Mouse (Mus musculus) gastrocnemius, adult 8-10 months (tissue): ENCODE measurements at regions not wholly inside any gene's neighbourhood (a gene's known extent, or its start where the extent isn't known, plus 50 kb on each side); places are given as distances from the start of the nearest gene placed in this dataset.

Experiments used
- DNase-seq, 2 experiments: peaks; one replicate each; pipeline ENCODE4 v3.0.0; 2022; ENCODE audit warnings: low spot score in 2 of 2

DNA sequence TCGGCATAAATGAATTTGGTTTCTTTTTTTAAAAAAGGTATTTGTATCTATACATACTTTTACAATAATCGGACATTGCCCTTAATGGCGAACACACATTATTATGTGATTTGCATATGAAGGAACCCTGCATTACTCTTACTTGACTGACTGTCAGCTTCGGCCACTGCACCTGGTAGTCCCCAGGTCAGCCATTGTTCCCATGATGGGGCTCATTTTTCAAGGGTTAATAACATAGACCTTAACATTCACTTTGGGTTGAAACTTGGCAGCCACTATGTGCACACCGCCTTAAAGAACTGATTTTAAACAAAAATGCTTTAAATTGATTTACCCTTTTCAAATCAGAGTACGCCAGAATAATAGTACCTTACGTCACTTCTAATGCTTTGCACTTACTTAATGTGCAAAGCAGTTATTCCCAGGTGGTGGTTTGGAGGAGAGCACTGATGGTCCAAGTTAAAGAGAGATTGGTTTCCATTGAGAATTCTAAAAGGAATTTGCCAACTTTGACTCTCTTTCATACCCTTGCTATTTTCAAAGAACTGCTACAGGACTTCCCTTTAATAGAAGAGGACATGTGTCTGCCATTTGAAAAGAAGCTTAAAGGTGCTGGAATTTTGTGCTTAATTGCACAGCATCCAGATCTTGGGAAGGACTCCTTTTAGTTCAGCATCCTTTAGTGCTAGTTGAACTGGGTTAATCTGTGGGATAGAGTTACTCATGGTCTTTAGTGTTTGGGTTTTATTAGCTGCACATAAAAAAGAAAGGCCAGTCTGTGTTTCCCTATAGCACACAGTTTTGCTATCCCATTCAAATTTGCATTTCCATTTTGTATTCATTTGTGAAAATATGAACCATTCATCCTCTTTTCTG, 95.0 kb upstream of the Pkn2 start:
- DNase-seq = no peak

DNA sequence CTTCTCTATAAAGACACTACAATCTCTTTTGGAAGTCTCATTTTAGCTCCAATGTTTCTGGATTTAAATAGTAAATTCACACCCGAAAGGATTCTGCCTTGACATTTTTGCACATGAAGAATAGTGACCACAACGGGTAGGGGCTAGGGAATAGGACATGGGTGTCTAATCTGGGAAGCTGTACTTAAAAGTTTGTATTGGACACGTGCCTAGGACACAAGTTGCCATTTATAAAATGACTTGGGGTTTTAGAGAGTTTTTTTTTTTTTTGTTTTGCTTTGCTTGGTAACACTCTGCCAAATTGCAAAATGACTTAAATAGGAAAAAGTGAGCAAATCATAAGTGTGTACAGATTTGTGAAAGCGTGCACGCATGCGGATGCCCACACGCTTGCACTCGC, 93.8 kb upstream of the Pkn2 start:
- no peak for DNase-seq

DNA sequence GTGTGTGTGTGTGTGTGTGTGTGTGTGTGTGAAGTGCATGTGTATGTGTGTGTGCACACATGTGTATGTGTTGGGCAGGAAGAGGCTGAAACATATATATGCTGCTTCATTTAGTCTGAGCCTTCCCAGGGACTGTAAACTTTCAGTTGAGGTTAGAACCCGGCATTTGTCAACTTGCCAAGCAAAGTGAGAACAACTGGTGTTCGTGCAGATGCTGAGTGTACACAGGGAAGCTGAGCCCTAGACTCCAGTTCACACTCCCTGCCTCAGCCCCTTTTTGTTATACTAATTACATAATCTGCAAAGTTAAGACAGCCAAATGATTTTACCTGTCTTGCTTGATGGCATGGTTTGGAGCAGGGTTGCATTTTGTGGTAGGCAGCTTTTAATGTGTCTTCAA, 87.7 kb upstream of the Pkn2 start:
- DNase-seq = no peak

DNA sequence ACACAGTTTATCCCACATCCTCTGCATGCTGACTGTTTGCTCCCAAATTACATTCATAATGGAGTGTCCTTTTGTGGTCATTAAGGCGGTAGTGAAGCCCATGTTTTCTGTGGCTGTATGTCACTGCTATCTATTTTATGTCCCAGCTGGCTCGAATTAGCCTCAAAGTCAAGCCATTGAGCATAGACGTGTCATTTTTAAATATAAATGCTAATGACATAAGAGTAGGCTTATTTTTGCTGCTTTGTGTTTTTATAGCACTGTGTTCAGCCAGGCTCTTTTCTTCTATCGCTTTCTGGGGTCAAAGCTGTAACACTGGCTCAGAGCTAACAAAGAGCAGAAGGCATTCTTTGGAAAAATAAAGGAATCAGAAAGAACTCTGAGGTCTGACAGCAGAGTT, 83.8 kb upstream of the Pkn2 start:
- DNase-seq = no peak

DNA sequence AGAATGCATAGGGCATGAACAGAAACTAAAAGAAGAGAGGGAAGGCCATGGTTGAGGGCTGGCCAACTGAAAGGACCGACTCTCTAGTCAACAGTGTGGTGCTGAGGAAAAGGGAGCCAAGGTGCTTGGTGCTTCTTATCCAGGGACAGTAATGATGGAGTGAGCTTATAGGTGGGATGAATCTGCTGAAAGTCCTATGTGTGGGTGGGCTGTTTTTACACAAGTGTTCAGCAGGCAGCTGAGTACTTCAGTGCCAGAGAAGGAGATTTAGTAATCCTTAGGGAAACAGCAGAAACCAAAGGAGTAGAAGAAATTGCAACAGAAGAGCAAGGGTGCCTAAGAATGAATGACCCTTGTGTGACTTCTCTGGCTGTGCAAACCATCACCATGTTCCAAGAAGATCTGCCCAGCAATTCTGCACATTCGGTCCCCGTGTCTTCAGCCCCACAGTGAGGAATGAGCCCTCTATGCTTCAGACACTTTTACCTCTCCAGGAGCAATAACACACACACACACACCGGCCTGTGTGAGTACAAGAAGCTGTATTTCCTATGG, 82.1 kb upstream of the Pkn2 start:
- DNase-seq = no peak

DNA sequence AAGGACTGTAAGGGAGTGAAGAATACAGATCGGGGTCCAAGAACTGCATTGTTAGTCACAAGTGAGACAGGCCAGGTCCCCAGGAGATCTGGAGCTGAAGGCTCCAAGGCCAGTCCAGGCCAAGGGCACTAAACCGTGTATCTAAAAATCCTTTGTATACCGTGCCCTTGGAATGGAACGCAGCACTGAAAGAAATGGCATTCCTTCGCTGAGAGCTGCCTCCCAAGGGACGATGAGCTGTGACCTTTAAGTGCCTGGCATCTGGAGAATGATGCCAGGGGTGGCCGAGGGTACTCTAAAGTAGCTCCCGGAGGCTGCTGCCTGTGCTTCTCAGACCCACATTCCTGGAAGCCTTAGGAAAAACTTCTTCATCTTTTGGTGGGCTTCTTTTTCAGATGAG, 76.0 kb upstream of the Pkn2 start:
- DNase-seq = no peak

DNA sequence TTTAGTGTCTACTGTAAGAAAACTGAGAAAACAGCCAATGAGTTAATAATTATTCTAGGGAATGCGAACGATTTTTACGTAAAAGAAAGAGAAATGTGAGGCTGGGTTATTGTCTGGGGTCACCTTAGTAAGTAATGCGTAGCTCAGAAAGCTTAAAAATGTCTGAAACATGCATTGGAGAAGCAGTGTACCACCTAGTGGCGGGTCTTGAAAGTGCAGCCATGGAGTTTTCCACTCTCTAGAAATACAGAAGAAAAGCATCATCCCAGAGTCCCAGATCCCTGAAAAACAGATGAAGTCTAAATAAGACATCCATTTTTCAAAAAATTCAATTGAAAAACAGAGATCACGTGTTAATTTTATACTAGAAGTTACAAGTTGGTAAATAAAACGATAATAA, 67.0 kb upstream of the Pkn2 start:
- DNase-seq = peak; percentile 22 to 42

DNA sequence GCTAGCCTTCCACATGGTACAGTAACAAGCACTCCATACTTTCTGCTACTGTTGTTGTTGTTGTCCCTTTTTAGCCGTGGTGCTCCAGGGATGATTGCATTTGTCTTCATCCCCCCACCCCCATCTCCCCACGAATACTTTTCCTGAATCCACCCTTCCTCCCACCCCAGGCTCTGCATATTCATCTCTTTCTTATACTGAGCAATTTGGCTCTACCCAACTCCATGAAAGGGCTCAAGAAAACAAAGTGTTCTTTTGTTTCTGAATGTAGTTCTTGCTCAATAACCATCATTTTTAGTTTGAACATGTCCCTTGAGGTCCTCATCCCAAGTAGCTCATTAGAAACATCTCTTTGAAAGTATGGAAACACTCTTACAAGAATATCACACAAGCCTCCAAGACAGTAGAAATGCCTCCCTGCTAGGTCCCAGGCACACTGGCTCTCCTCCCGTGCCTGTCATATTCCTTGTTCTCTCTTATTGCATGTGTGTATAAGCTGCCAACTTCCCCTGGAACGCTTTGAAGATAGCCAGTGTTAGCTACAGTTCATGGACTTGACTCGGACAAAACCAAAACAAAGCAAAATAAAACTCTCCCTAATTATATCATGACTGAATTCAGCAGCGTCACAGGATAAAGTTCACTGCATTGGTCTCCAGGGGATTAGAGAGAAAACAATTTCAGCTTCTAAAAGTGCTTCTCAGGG, 59.7 kb upstream of the Pkn2 start:
- peak in 1 of 2 experiments; percentile 14 for DNase-seq

DNA sequence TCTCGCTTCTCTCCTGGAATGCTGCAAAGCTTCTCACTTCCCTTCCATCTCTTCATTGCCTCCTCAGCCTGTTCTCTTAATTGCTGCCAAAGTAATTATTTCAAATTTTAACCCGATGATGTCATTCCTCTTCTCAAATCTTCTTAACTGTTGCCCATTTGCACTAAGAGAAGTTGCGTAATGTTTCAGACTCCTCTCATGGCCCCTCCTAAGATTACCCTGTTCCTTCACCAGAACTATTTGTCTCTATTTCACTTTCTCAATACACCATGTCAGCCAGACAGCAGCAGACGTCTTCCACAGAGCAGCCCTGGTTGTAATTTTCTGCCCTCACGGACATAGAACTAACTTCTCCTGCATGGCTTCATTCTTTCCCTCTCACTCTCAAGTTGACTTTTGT, 59.1 kb upstream of the Pkn2 start:
- DNase-seq = no peak

DNA sequence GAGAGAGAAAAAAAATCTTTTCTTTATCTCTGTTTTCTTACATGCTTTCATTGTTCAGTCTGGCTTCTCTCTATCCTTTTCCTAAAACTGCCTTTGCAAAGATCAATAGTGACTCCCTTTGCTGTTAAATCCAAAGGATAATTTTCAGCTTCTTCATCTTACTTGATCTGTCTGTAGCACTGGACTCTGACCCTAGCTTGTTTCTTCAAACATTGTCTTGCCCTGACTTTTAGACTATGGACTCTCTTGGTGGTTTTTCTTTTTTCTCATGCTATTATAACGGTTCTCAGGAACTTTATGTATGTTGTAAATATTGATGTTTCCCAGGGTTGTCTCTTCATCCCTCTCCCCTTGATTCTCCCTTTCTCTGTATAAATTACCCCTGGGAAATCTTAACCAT, 58.0 kb upstream of the Pkn2 start:
- no peak for DNase-seq

DNA sequence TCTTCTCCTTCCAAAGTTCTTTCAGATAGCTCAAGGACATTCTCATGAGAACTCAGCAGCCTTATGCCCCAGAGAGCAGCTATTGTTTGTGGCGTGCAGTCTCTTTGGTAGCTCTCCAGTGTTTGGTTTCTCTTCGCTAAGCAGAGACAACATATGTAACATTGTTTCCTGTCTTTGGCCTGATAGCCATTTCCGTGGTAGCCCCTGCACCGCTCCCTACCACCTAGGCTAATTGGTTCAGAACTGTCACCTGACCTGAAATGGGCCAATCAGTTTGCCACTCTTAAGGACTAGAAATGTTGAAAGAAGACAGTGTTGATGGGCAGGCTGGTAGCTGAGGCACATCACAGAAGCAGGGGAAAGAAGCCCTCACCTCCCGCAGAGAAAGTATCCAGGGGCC, 54.1 kb upstream of the Pkn2 start:
- no peak for DNase-seq

DNA sequence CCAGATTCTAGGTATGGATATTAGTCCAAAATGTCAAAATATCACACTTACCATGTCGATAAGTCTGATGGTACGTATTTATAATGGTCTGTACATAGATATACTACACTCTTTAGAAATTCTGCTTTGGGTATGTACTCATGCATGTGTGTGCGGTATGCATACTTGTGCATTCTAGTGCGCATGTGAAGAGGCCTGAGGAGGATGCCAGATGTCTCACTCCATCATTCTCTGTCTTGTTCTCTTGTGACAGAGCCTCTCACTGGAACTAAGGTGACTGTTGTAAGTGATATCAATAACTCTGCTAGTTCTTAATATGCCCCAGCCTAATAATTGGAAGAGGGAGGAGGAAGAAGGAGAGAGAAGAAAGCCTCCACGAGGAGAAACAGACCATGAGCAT, 52.5 kb upstream of the Pkn2 start:
- DNase-seq = no peak

DNA sequence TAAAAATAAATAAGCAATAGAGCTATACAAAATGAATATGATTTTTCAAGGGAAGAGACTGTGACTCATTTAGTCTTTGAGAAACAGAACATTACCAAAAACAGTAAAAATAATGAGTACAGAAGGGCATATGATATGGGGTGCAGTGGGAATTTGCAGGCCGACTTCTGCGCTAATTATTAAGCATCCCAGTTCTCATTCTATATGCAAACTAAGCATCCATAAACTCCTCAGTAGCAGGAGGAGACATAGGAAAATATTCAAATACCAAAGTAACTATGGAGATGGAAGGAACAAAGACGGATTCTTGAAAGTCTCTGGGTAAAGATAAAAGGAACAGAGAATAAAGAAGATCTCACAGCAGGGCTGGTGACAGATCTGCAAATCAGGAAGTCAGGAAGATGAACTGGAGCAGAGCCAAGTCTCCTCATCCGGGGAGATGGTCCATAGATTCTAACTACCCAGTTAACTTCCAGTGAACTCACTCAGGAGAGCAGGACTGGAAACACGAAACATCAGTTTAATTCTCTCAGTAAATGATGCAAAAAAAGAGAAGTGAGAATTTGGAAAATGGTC, 52.0 kb upstream of the Pkn2 start:
- no peak for DNase-seq
